8 mouse cellular contexts compared by ENCODE assay signal in genomic region chr2:151740741-151741526, GRCm38 (mm10). TPM values are rescaled to one million over a fixed set of nuclear protein-coding genes. Genes with fewer than 3 reads are reported as not detected.
DNase-seq lines count a peak whose midpoint lies in the region; ATAC-seq and TF ChIP-seq lines count a peak whose summit lies in the region.

No protein-coding gene starts in this region.

- peak overlapping the region; percentile 94 for H3K4me2 ChIP-seq in heart, embryonic 14.5 days (ENCODE audit: low read length)
- H3K4me2 ChIP-seq in liver, embryonic 14.5 days (ENCODE audit: low read depth): peak overlapping the region; percentile 79
- H3K4me2 ChIP-seq in neural tube, embryonic 11.5 days (ENCODE audit: low read depth): peak overlapping the region; percentile 61
- H3K4me2 ChIP-seq in stomach, postnatal 0 days (replicated peaks; ENCODE audit: low read depth): peak overlapping the region; percentile 86

- DNase-seq in c-Kit-negative CD71-positive TER-119-positive erythroid progenitor cells, embryonic 14.5 days (ENCODE audit: low read depth, low spot score): peak; percentile 81
- peak; percentile 58 for DNase-seq in fibroblast of lung, adult 2 months (ENCODE audit: low read depth)
- peak; percentile 90 to 92 for DNase-seq in kidney, postnatal 25 days
- peak; percentile 86 to 87 (median 87) for DNase-seq in liver, embryonic 14.5 days (ENCODE audit: low read depth in 3 of 3, low spot score in 3 of 3)
- DNase-seq in neural tube, embryonic 11.5 days (ENCODE audit: low spot score): peak; percentile 86
- peak; percentile 86 for DNase-seq in stomach, postnatal 0 days (ENCODE audit: low spot score)

- under 1% methylated on average over 61 of the region's 61 CpGs for WGBS in heart, embryonic 14.5 days
- under 1% methylated on average over 61 of the region's 61 CpGs for WGBS in liver, embryonic 14.5 days (ENCODE audit: insufficient replicate concordance)
- WGBS in neural tube, embryonic 11.5 days: under 1% methylated on average over 61 of the region's 61 CpGs
- under 1% methylated on average over 61 of the region's 61 CpGs for WGBS in stomach, postnatal 0 days

- peak; percentile 94 for ATAC-seq in CD4-positive, CD25-positive, alpha-beta regulatory T cell, adult 4 months
- ATAC-seq in heart, embryonic 14.5 days (ENCODE audit: insufficient number of reproducible peaks, insufficient read depth, low FRiP score, low read depth): peak; percentile 78
- ATAC-seq in liver, embryonic 14.5 days (ENCODE audit: insufficient read depth): peak; percentile 75
- ATAC-seq in neural tube, embryonic 11.5 days (ENCODE audit: insufficient read depth, low FRiP score, low TSS enrichment): peak; percentile 86
- ATAC-seq in stomach, postnatal 0 days (ENCODE audit: low FRiP score, low TSS enrichment): peak; percentile 91

- no peak for TF ChIP-seq CTCF in liver, embryonic 14.5 days (IDR thresholded peaks at IDR 0.05; ENCODE audit: low read depth)
- peak; percentile 15; the same call in 1 of the 2 replicates for TF ChIP-seq CTCF in stomach, postnatal 0 days (IDR thresholded peaks at IDR 0.05; ENCODE audit: low read depth)

- peak; percentile 60 for TF ChIP-seq EP300 in liver, embryonic 14.5 days (IDR thresholded peaks at IDR 0.05; ENCODE audit: low read depth)
- TF ChIP-seq EP300 in stomach, postnatal 0 days (optimal IDR thresholded peaks at IDR 0.05): no peak

- peak overlapping the region; percentile 85 to 88 for H3K4me3 ChIP-seq in heart, embryonic 14.5 days (ENCODE audit: control insufficient read depth in 1 of 2, insufficient read depth in 1 of 2, low read depth in 1 of 2, low read length in 2 of 2)
- H3K4me3 ChIP-seq in liver, embryonic 14.5 days (ENCODE audit: insufficient read depth in 1 of 2, low read depth in 2 of 2, low read length in 2 of 2): peak overlapping the region; percentile 83 to 98
- H3K4me3 ChIP-seq in neural tube, embryonic 11.5 days (ENCODE audit: low read depth, low read length): peak overlapping the region; percentile 79
- peak overlapping the region; percentile 93 for H3K4me3 ChIP-seq in stomach, postnatal 0 days (ENCODE audit: low read depth, low read length)

- peak overlapping the region; percentile 57 to 66; a peak in 3 of 4 replicates for H3K27ac ChIP-seq in heart, embryonic 14.5 days (replicated peaks in 1 of 2; ENCODE audit: control insufficient read depth in 1 of 2, insufficient read depth in 1 of 2, low read depth in 2 of 2, low read length in 2 of 2)
- peak overlapping the region; percentile 96 for H3K27ac ChIP-seq in liver, embryonic 14.5 days
- 0 out of 2 replicates have a peak overlapping the region, but pooled peaks have one; percentile 45 for H3K27ac ChIP-seq in neural tube, embryonic 11.5 days (ENCODE audit: low read depth, low read length)
- H3K27ac ChIP-seq in stomach, postnatal 0 days (replicated peaks): peak overlapping the region; percentile 73

- no peaks in the 10 kb centered on the region for H3K9me3 ChIP-seq in heart, embryonic 14.5 days (ENCODE audit: control insufficient read depth, low read length)
- no peaks in the 10 kb centered on the region for H3K9me3 ChIP-seq in liver, embryonic 14.5 days (ENCODE audit: control insufficient read depth, low read length)
- no peaks in the 10 kb centered on the region for H3K9me3 ChIP-seq in neural tube, embryonic 11.5 days (ENCODE audit: control insufficient read depth, low read length)
- H3K9me3 ChIP-seq in stomach, postnatal 0 days (ENCODE audit: control insufficient read depth, low read length): no peaks in the 10 kb centered on the region

- H3K4me1 ChIP-seq in heart, embryonic 14.5 days (ENCODE audit: control insufficient read depth in 2 of 2, insufficient read depth in 2 of 2, low read length in 2 of 2): peaks cover 3 to 14% of the 10 kb centered on the region in 2 experiments
- peaks cover 58 to 62% of the 10 kb centered on the region in 2 experiments for H3K4me1 ChIP-seq in liver, embryonic 14.5 days (replicated peaks; ENCODE audit: control insufficient read depth in 2 of 2, insufficient read depth in 2 of 2, low read length in 1 of 2)
- peaks cover 9% of the 10 kb centered on the region; the same call in 1 of the 2 replicates for H3K4me1 ChIP-seq in neural tube, embryonic 11.5 days (ENCODE audit: control insufficient read depth, insufficient read depth, low read length)
- no peaks in the 10 kb centered on the region for H3K4me1 ChIP-seq in stomach, postnatal 0 days (replicated peaks; ENCODE audit: control insufficient read depth, insufficient read depth)

- H3K36me3 ChIP-seq in heart, embryonic 14.5 days (ENCODE audit: control insufficient read depth, insufficient read depth, low read length): no peaks in the 10 kb centered on the region
- H3K36me3 ChIP-seq in liver, embryonic 14.5 days (replicated peaks; ENCODE audit: control insufficient read depth, insufficient read depth, low read depth): no peaks in the 10 kb centered on the region; the same call in 1 of the 2 replicates
- H3K36me3 ChIP-seq in neural tube, embryonic 11.5 days (ENCODE audit: control insufficient read depth, insufficient read depth, low read length): no peaks in the 10 kb centered on the region
- no peaks in the 10 kb centered on the region for H3K36me3 ChIP-seq in stomach, postnatal 0 days (ENCODE audit: control insufficient read depth, insufficient read depth, low read length)

- H3K27me3 ChIP-seq in heart, embryonic 14.5 days (ENCODE audit: control insufficient read depth, insufficient read depth, low read length): no peaks in the 10 kb centered on the region
- no peaks in the 10 kb centered on the region for H3K27me3 ChIP-seq in liver, embryonic 14.5 days (ENCODE audit: control insufficient read depth, insufficient read depth, low read length)
- 0 out of 2 replicates have a peak, but pooled peaks cover 2% of the 10 kb centered on the region for H3K27me3 ChIP-seq in neural tube, embryonic 11.5 days (ENCODE audit: control insufficient read depth, insufficient read depth, low read length)
- H3K27me3 ChIP-seq in stomach, postnatal 0 days (ENCODE audit: control insufficient read depth, insufficient read depth, low read length): no peaks in the 10 kb centered on the region

- H3K9ac ChIP-seq in heart, embryonic 14.5 days (ENCODE audit: low read length): peak overlapping the region; percentile 85
- peak overlapping the region; percentile 94 for H3K9ac ChIP-seq in liver, embryonic 14.5 days (replicated peaks)
- peak overlapping the region; percentile 81 for H3K9ac ChIP-seq in neural tube, embryonic 11.5 days (ENCODE audit: low read length)
- peak overlapping the region; percentile 84 for H3K9ac ChIP-seq in stomach, postnatal 0 days (ENCODE audit: low read length)

RNA-seq across cellular contexts. Expression of gene Psmf1, which starts 3.1 kb away (rescaled TPM):
- 10 to 100 TPM; 63.8 to 93.7 TPM for polyA plus RNA-seq in CD4-positive, CD25-positive, alpha-beta regulatory T cell, adult 4 months (2017; shearing (Covaris generic))
- 30.9 and 33.7 TPM in 2 replicates for polyA plus RNA-seq in heart, embryonic 14.5 days (2014; fragmentation: Nextera tagmentation; extraction: Ambion mirVana)
- polyA plus RNA-seq in liver, embryonic 14.5 days (2012; rRNA removed): 23.9 and 27.4 TPM in 2 replicates
- 46.2 and 51.4 TPM in 2 replicates for polyA plus RNA-seq in liver, embryonic 14.5 days (2014; fragmentation: Nextera tagmentation; extraction: Ambion mirVana)
- polyA plus RNA-seq in neural tube, embryonic 11.5 days (2014; fragmentation: Nextera tagmentation; extraction: Ambion mirVana): 45.6 and 52.6 TPM in 2 replicates
- 31.8 and 35.2 TPM in 2 replicates for polyA plus RNA-seq in stomach, postnatal 0 days (2015; fragmentation: Nextera tagmentation; extraction: Ambion mirVana)

RNA-seq across cellular contexts. Expression of gene Tmem74b, which starts 39.1 kb away (rescaled TPM):
- polyA plus RNA-seq in CD4-positive, CD25-positive, alpha-beta regulatory T cell, adult 4 months (2017; shearing (Covaris generic)): not detected
- polyA plus RNA-seq in heart, embryonic 14.5 days (2014; fragmentation: Nextera tagmentation; extraction: Ambion mirVana): 1.1 and 1.9 TPM in 2 replicates
- 0.02 TPM in 1 of 2 replicates, not detected in the other for polyA plus RNA-seq in liver, embryonic 14.5 days (2012; rRNA removed)
- polyA plus RNA-seq in liver, embryonic 14.5 days (2014; fragmentation: Nextera tagmentation; extraction: Ambion mirVana): 0.06 TPM in 1 of 2 replicates, not detected in the other
- polyA plus RNA-seq in neural tube, embryonic 11.5 days (2014; fragmentation: Nextera tagmentation; extraction: Ambion mirVana): 6.5 and 8.2 TPM in 2 replicates
- polyA plus RNA-seq in stomach, postnatal 0 days (2015; fragmentation: Nextera tagmentation; extraction: Ambion mirVana): 0.40 and 0.62 TPM in 2 replicates

Comparison
In these comparisons a context has a peak if more than half of its experiments do, and no peak if none do; other contexts are left out.
1. Peak in every context shown above with its lines: DNase-seq, ATAC-seq, H3K4me3 ChIP-seq and H3K27ac ChIP-seq.
2. H3K27ac ChIP-seq: peak in every context shown above with its lines; median percentile 96 in liver, embryonic 14.5 days; 73 in stomach, postnatal 0 days; 62 in heart, embryonic 14.5 days; 45 in neural tube, embryonic 11.5 days.